Mouse (Mus musculus) spleen, adult 2 months (tissue): ENCODE results near the gene Kcnab1.

Experiments
- CTCF ChIP-seq: fragments of 200-500 bp; IDR thresholded peaks from 2 replicates; pipeline ENCODE4 v1.5.1; 2011; ENCODE audit warnings: mild to moderate bottlenecking, inconsistent platforms; ENCODE audit not compliant: insufficient read depth, insufficient read length, insufficient replicate concordance; ENCODE audit errors: extremely low read depth
- POLR2A ChIP-seq: fragments of 200-500 bp; IDR thresholded peaks from 2 replicates; pipeline ENCODE4 v1.6.1; 2011; ENCODE audit warnings: low read depth, low read length, inconsistent platforms

DNA sequence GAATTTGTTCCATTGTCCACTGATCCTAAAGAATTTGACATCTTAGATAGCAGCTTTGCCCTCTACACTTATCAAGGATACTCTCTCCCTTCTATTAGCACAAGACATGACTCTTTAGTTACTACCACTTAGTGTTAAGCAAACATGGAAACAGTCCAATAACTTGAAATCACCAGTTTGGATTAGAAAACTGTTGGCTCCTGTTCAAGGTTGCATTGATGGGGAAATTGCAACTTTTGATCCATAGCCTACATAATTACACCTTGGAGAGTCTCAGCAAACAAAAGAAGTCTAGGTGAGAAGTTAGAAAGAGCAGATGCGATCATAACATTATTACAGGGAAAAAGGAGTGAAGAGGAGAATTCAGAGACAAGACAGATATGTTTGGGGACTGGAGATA, 237.0 kb downstream of the Kcnab1 start:
- TF ChIP-seq CTCF, result no peak
- TF ChIP-seq POLR2A, result no peak
